Mouse (Mus musculus) heart, embryonic 10.5 days (tissue): ENCODE results near the gene Milr1. TPM values are rescaled to one million over a fixed set of nuclear protein-coding genes. Genes with fewer than 3 reads are reported as not detected.
"Not testable (repeated sequence)": the region's sequence is repeated elsewhere in the genome, so short reads cannot be mapped to it uniquely, and the experiment has no call there.

Experiments used
- DNase-seq: peaks from one replicate; pipeline ENCODE4 v3.0.0-alpha.2; 2017; ENCODE audit warnings: low spot score
- H3K27ac ChIP-seq: fragments of 300-500 bp; sonication (generic); 2 replicates; pipeline ENCODE4 v1.5.1; 2016; ENCODE audit warnings: mild to moderate bottlenecking
- H3K27me3 ChIP-seq: fragments of 300-500 bp; sonication (generic); 2 replicates; pipeline ENCODE4 v1.6.1; 2016; ENCODE audit warnings: mild to moderate bottlenecking; ENCODE audit not compliant: poor library complexity, insufficient read depth, severe bottlenecking
- H3K36me3 ChIP-seq: fragments of 300-500 bp; sonication (generic); 2 replicates; pipeline ENCODE4 v1.6.1; 2016; ENCODE audit warnings: mild to moderate bottlenecking, moderate library complexity
- H3K4me1 ChIP-seq: fragments of 300-500 bp; sonication (generic); 2 replicates; pipeline ENCODE4 v1.6.1; 2016; ENCODE audit warnings: mild to moderate bottlenecking
- H3K4me3 ChIP-seq: fragments of 300-500 bp; sonication (generic); 2 replicates; pipeline ENCODE4 v1.5.1; 2016; ENCODE audit warnings: mild to moderate bottlenecking, moderate library complexity
- H3K9me3 ChIP-seq: fragments of 300-500 bp; sonication (generic); 2 replicates; pipeline ENCODE4 v1.6.1; 2016; ENCODE audit warnings: mild to moderate bottlenecking, moderate library complexity
- WGBS: fragments of 180-500 bp; shearing (Covaris S2); methylation state at CpG from one replicate; pipeline ENCODE4 v1.1.7; 2016; 5-methylcytosine and 5-hydroxymethylcytosine counted together
- polyA plus RNA-seq: library from polyadenylated mRNA; unstranded; fragments of >200 nt; fragmentation: Nextera tagmentation; extraction: Ambion mirVana; gene quantifications from 2 replicates; pipeline ENCODE4 v1.2.1, GENCODE M21; 2016

Gene Milr1
- polyA plus RNA-seq, 1 experiment from 2014 or later = 1.2 TPM

GRCm38 (mm10) chr11:106741232-106741631 is 9.8 kb upstream of the Milr1 start:
- H3K4me1 ChIP-seq = peaks cover 12% of the 10 kb centered on the region
- no peak overlapping the region for H3K4me3 ChIP-seq
- WGBS = 82% methylated on average over 6 of the region's 6 CpGs
- no peaks in the 10 kb centered on the region for H3K27me3 ChIP-seq
- DNase-seq = no peak
- H3K36me3 ChIP-seq = no peaks in the 10 kb centered on the region
- H3K27ac ChIP-seq = no peak overlapping the region
- H3K9me3 ChIP-seq = no peaks in the 10 kb centered on the region

- Histone ChIP-seq H3K4me3 (no peak overlapping the region), H3K4me1 (peaks cover 7% of the 10 kb centered on the region), H3K27ac (no peak overlapping the region), H3K36me3 (no peaks in the 10 kb centered on the region), H3K27me3 (no peaks in the 10 kb centered on the region), H3K9me3 (no peaks in the 10 kb centered on the region)
- 91% methylated on average over 3 of the region's 3 CpGs for WGBS
- no peak for DNase-seq
Observed at GRCm38 (mm10) chr11:106741826-106742225, 9.2 kb upstream of the Milr1 start.

GRCm38 (mm10) chr11:106742388-106742841 is 8.6 kb upstream of the Milr1 start:
- H3K4me1 ChIP-seq = peaks cover 2% of the 10 kb centered on the region
- no peak overlapping the region for H3K4me3 ChIP-seq
- no peaks in the 10 kb centered on the region for H3K36me3 ChIP-seq
- WGBS = 47% methylated on average over 6 of the region's 6 CpGs
- no peak for DNase-seq
- no peaks in the 10 kb centered on the region for H3K27me3 ChIP-seq
- no peak overlapping the region for H3K27ac ChIP-seq
- no peaks in the 10 kb centered on the region for H3K9me3 ChIP-seq

GRCm38 (mm10) chr11:106744949-106745348 is 6.1 kb upstream of the Milr1 start:
- WGBS = 89% methylated on average over 5 of the region's 5 CpGs
- no peaks in the 10 kb centered on the region for H3K27me3 ChIP-seq
- H3K4me3 ChIP-seq = no peak overlapping the region
- no peak for DNase-seq
- no peaks in the 10 kb centered on the region for H3K4me1 ChIP-seq
- H3K36me3 ChIP-seq = no peaks in the 10 kb centered on the region
- no peaks in the 10 kb centered on the region for H3K9me3 ChIP-seq
- no peak overlapping the region for H3K27ac ChIP-seq

- not testable (repeated sequence) for H3K4me3 ChIP-seq, H3K27me3 ChIP-seq, DNase-seq, H3K27ac ChIP-seq, H3K36me3 ChIP-seq, H3K9me3 ChIP-seq
- 90% methylated on average over 7 of the region's 7 CpGs for WGBS
- peaks cover 11% of the 10 kb centered on the region for H3K4me1 ChIP-seq
Observed at GRCm38 (mm10) chr11:106749557-106750120, 1.4 kb upstream of the Milr1 start.

- Histone ChIP-seq H3K36me3 (no peaks in the 10 kb centered on the region), H3K4me1 (peaks cover 11% of the 10 kb centered on the region), H3K4me3 (no peak within 1 kb of the TSS), H3K27me3 (no peaks in the 10 kb centered on the region), H3K9me3 (no peaks in the 10 kb centered on the region), H3K27ac (no peak within 1 kb of the TSS)
- DNase-seq = no peak
- 86% methylated on average over 13 of the region's 13 CpGs for WGBS
Observed at GRCm38 (mm10) chr11:106750121-106750751, 790 bp upstream of the Milr1 start, which contains the start of gene Pecam1. Gene Pecam1 (minus strand): TSS chr11:106750628.

GRCm38 (mm10) chr11:106752103-106752502 is 1.1 kb downstream of the Milr1 start:
- Histone ChIP-seq H3K27ac (no peak overlapping the region), H3K27me3 (no peaks in the 10 kb centered on the region), H3K4me1 (peaks cover 17% of the 10 kb centered on the region), H3K4me3 (no peak overlapping the region), H3K9me3 (no peaks in the 10 kb centered on the region), H3K36me3 (no peaks in the 10 kb centered on the region)
- no peak for DNase-seq
- WGBS = 66% methylated on average over 7 of the region's 7 CpGs

GRCm38 (mm10) chr11:106753314-106753713 is 2.3 kb downstream of the Milr1 start:
- H3K27me3 ChIP-seq = no peaks in the 10 kb centered on the region
- 72% methylated on average over 6 of the region's 6 CpGs for WGBS

GRCm38 (mm10) chr11:106755583-106755982 is 4.6 kb downstream of the Milr1 start:
- H3K4me1 ChIP-seq = peaks cover 26% of the 10 kb centered on the region
- H3K27ac ChIP-seq = no peak overlapping the region
- no peak overlapping the region for H3K4me3 ChIP-seq
- H3K27me3 ChIP-seq = no peaks in the 10 kb centered on the region
- no peaks in the 10 kb centered on the region for H3K36me3 ChIP-seq
- DNase-seq = no peak
- no peaks in the 10 kb centered on the region for H3K9me3 ChIP-seq
- WGBS = 26% methylated on average over 5 of the region's 5 CpGs

More at GRCm38 (mm10) chr11:106753314-106753713, 2.3 kb downstream of the Milr1 start:
- H3K4me3 ChIP-seq = no peak overlapping the region
- H3K27ac ChIP-seq = no peak overlapping the region
- no peak for DNase-seq
- peaks cover 25% of the 10 kb centered on the region for H3K4me1 ChIP-seq
- H3K36me3 ChIP-seq = no peaks in the 10 kb centered on the region
- no peaks in the 10 kb centered on the region for H3K9me3 ChIP-seq

GRCm38 (mm10) chr11:106759028-106759427 is 8.0 kb downstream of the Milr1 start:
- H3K27me3 ChIP-seq = no peaks in the 10 kb centered on the region
- no peak overlapping the region for H3K4me3 ChIP-seq
- H3K9me3 ChIP-seq = no peaks in the 10 kb centered on the region
- DNase-seq = no peak
- no peak overlapping the region for H3K27ac ChIP-seq
- H3K4me1 ChIP-seq = peaks cover 47% of the 10 kb centered on the region
- WGBS = 93% methylated on average over 3 of the region's 3 CpGs
- no peaks in the 10 kb centered on the region for H3K36me3 ChIP-seq

GRCm38 (mm10) chr11:106760511-106760910 is 9.5 kb downstream of the Milr1 start:
- no peak overlapping the region for H3K4me3 ChIP-seq
- H3K27me3 ChIP-seq = no peaks in the 10 kb centered on the region
- DNase-seq = no peak
- peak overlapping the region; percentile 89 for H3K27ac ChIP-seq
- no peaks in the 10 kb centered on the region for H3K9me3 ChIP-seq
- H3K36me3 ChIP-seq = 0 out of 2 replicates have a peak, but pooled peaks cover 8% of the 10 kb centered on the region
- peaks cover 52% of the 10 kb centered on the region for H3K4me1 ChIP-seq
- 94% methylated on average over 5 of the region's 5 CpGs for WGBS

GRCm38 (mm10) chr11:106762139-106762799 is 11.2 kb downstream of the Milr1 start:
- 7% methylated on average over 5 of the region's 5 CpGs for WGBS
- peaks cover 45% of the 10 kb centered on the region for H3K4me1 ChIP-seq
- peak overlapping the region; percentile 89 for H3K27ac ChIP-seq
- H3K9me3 ChIP-seq = no peaks in the 10 kb centered on the region
- H3K4me3 ChIP-seq = peak overlapping the region; percentile 1; the same call in 1 of the 2 replicates
- peaks cover 24% of the 10 kb centered on the region for H3K36me3 ChIP-seq
- no peaks in the 10 kb centered on the region for H3K27me3 ChIP-seq
- peak; percentile 87 for DNase-seq

- Histone ChIP-seq H3K36me3 (peaks cover 29% of the 10 kb centered on the region), H3K27me3 (no peaks in the 10 kb centered on the region), H3K4me1 (peaks cover 40% of the 10 kb centered on the region), H3K27ac (peak overlapping the region; percentile 89), H3K4me3 (peak overlapping the region; percentile 1; the same call in 1 of the 2 replicates), H3K9me3 (no peaks in the 10 kb centered on the region)
- no peak for DNase-seq
- 52% methylated on average over 9 of the region's 9 CpGs for WGBS
Observed at GRCm38 (mm10) chr11:106762800-106763185, 11.8 kb downstream of the Milr1 start.
